Mouse (Mus musculus) cerebellum, adult 18-20 months (tissue): ENCODE measurements around the gene Comp.
A peak's percentile ranks its signal among the peaks of the same experiment; 100 is the strongest.

Source experiments
- DNase-seq, 2 experiments: peaks; one replicate each; pipeline ENCODE4 v3.0.0; 2021

Gene Comp

GRCm38 (mm10) chr8:70404212-70404611 is 30.9 kb downstream of the Comp start:
- no peak for DNase-seq

DNA sequence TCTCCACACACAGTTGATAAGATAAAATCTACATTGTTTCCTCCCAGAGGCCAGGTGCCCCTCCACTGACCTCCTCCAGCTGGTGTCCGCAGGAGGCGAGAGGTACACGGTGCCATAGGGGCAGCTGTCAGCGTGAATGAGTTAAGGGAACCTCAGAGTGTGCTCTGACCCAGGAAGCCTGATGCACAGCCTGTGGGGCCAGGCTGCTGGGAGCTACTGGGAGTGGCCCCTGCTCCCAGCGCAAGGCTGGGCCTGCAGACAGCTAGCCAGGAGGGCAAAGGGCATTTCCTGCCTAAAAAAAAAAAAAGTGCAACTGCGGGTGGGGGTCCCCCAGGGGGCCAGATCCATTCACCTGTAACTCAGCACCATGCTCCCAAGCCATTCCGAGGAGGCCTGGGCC is 31.8 kb downstream of the Comp start:
- no peak for DNase-seq

- DNase-seq = peak in 1 of 2 experiments; percentile 53
Measured at GRCm38 (mm10) chr8:70406427-70407069, 33.2 kb downstream of the Comp start.

DNA sequence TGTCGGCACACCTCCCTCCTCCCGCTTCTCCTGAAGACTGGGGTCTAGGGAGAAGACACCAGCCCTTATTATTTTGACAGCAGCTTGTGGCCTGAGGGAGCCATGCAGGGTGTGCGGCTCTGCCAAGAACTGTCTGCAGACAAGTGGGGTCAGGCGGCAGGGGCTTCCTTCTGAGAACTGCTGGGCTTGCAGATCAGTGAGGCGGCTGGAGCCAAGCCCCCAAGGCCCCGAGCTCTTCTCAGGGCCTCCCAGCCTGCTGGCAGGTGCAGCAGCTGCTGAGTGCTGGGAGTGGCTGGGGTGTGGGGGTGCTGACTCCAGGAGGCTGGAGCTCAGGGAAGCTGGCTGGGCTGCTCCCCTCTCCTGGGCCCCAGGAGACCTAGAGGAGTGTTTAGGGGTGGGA is 34.9 kb downstream of the Comp start:
- no peak for DNase-seq

- DNase-seq = peak in 1 of 2 experiments; percentile 45
Measured at GRCm38 (mm10) chr8:70409019-70409418, 35.7 kb downstream of the Comp start.

- DNase-seq = peak; percentile 56 to 69
Measured at GRCm38 (mm10) chr8:70409455-70409871, 36.1 kb downstream of the Comp start.

DNA sequence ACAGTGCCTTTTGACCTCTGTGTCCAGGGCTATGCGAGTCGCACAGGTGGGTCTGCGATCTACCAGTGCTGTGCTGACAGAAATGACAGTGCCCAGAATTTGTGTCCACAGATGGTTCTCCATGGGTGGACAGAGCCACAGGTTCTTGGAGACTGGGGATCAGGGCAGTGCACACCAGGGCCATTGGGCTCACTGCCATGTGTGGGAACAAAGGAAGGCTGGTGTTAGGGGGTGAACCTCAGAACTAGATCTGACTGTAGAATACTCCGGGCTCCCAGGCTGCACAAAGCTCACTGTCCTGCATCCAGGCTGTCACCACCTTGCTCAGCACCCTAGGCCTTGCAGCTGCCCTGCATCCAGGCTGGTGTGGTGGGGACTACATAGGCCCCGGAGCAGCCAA is 36.9 kb downstream of the Comp start:
- peak; percentile 64 to 66 for DNase-seq

DNA sequence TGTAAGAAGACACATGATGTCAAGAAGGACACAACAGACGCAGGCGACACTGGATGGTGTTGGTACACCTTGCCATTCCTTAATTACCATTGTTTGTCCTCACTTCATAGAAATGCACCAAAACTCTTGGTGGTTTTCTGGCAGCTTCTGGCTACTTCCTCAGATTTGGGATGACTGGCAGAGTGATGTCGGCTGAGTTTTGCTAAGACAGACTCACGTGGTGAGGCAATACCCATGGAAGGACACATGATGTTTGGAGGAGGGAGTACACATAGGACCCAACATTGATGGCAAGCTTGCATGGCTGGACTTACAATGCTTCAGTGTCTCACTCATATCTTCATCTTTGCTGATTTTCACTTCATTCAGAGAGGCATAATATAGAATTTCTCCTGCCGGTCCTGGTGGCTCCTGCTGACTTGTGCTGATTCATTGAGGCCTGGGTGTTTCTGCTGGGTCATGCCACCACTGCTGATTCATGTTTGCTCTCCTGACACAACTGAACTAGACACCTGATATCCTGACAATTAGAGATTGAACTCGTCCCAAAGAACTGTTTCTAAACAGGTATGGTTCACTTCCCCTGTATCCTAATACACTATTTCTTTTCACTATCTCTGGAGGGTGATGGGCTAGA is 41.1 kb downstream of the Comp start:
- DNase-seq = no peak

GRCm38 (mm10) chr8:70415540-70416451 is 42.4 kb downstream of the Comp start:
- no peak for DNase-seq

DNA sequence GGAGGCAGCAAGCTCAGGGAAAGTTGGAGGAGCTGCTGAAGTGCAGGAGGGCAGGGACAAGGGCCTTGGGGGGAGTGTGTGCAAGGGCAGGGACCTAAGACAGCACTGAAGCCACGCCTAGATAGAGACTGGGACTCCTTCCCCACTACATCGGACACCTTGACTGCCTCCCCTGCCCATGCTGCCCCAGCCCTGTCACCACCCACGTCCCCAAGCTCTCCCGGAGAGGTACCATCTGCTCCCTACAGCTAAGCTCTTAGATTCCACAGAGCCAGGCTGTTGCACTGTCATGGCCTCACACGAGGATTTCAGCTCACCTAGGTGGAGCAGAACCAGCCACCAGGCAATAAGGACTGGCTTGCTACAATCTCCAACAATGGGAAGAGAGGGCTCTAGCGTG is 43.6 kb downstream of the Comp start:
- peak; percentile 71 to 79 for DNase-seq

DNA sequence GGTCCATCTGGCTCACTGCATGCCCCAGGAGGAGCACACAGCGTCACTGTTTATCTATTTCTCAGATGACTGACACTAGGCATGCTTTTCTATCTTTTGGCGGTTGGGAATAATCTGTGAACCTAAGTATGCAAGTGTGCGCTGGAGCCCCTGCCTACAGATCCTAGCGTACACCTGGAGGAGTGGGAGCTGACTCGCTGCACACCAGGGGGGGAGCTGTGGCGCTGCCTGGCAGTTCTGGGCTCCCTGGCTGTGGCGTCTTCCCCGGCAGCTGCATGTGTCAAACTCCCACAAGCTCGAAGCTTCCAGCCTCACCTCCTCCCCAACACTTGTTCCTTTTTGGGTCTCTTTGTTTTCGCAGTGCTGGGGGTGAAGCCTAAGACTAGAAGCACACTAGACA is 44.6 kb downstream of the Comp start:
- peak in 1 of 2 experiments; percentile 67 for DNase-seq

DNA sequence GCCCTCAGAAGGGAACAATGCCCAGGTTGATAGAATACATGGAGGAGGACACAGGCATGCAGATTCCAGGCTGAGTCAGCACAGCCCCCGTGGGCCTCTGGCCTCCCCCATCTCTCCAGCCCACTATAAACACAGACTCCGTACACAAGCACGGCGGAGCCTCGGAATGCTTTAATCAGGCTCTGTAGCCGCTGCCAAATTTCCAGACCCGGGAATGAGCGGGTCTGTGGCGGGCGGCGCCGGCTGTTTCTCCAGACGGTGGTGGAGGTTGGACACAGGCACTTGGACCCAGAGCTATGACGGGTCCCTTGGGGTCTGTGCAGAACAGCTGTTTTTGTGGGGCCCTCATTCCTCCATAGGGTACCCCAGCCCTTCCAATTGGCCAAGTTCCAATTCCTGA is 45.6 kb downstream of the Comp start:
- DNase-seq = peak in 1 of 2 experiments; percentile 55

- DNase-seq = no peak
Measured at GRCm38 (mm10) chr8:70419879-70420643, 46.7 kb downstream of the Comp start.

DNA sequence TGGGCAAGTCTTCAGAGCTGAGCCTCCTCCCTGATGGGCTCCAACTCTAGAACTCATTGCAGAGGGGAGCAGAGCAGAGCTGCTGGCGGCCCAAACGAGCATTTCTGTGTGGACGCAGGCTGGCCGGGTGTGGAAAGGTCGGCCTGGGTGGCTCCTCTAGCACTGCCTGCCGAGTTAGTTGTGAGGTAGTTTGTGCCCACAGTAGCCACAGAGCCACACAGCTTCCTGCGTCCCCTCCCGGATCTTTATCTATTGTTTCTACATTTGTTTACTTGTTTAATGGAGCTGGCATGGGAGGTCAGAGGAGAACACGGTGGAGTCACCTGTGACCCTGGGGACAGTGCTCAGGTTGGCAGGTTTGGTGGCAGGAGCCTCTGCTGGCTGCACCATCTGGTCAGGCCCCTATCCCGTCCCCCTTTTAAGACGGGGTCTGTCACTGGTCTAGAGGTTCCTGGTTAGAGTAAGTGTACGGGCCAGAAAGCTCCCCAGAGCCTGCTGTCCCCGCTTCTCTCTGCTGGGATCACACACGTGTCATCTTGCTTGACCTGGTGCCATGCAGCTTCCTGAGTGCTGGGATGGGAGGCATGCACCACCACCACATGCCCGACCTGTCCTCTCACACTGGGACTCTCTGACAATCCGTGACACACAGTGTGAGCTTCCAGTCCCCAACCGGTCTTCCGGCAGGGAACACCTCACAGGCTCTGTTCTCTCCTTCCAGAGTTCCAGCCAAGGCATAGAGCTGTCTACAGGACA is 48.2 kb downstream of the Comp start:
- DNase-seq = no peak

- no peak for DNase-seq
Measured at GRCm38 (mm10) chr8:70422722-70423121, 49.4 kb downstream of the Comp start.

DNA sequence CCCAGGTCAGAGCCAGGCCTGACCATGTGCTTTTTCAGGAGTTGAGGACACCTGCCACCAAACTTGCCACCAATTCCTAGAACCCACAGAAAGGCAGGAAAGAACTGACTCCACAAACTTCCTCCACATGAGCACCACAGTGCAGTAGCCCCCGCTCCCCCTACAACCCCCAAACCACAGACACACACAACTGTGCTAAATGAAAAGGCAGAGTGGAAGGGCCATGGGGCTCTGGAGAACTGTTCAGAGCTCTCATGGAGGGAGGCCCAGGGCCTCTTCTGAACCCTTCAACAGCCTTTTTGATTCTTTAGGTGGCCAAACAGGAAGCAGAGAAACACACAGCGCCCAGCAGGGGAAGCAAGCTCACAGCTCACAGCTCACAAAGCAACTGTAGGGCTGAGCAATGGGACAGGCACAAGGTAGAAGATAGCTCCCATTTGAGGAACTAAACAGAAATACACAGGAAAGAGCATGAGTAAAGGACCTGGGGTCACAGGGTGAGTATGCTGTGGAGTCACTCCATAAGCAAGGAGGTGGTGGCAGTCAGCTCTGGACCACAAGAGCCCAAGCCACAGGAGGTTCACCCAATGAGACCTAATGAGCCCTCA is 53.0 kb downstream of the Comp start:
- DNase-seq = no peak

- DNase-seq = no peak
Measured at GRCm38 (mm10) chr8:70431213-70431612, 57.9 kb downstream of the Comp start.
